8 mouse cellular contexts compared by ENCODE assay signal in the genomic region with DNA sequence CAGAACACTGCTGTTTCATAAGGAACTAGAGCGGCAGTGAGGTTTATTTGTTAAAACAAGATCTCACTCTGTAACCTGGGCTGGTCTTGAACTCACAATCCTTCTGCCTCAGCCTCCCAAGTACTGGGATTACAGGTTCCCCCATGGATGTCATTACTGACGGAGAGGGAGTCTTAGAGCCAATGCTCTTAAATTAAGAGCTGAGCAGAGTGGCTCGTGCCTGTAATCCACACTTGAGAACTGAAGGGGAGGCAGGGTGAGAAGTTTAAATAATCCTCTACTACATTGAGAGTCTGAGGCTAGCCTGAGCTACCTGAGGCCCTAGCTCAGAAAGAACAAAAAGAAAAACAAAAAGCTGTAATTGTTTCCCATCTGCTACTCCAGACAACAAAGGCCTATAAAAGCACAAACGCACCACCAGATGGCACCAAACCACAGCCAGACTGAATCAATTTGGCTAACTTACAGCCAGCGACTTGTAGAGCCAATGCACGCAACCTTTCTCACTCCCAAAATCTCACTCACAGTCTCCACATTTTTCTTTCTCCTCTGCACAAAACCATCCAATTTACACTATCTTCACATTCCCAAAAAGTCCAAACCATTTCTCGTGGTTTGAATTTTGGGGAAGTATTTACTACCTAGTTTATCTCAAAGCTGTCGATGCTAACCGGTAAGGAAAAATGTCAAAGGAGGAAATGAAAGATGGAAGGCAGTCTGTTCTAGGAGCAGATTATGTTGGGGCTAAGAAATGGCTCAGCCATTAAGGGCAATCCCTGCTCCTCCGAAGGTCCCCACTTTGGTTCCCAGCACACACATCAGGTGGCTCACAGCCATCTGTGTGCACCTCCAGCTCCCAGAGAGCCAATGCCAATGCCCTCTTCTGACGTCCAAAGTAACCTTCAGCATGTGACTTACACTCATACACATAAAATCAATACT. TPM values are rescaled to one million over a fixed set of nuclear protein-coding genes. Genes with fewer than 3 reads are reported as not detected.
DNase-seq lines count a peak whose midpoint lies in the region; ATAC-seq and TF ChIP-seq lines count a peak whose summit lies in the region.

No protein-coding gene starts in this region.

- TF ChIP-seq CTCF in cortical plate, adult 2 months (IDR thresholded peaks at IDR 0.05; ENCODE audit: extremely low read depth, insufficient read depth, low read length): peak; percentile 85

- H3K27me3 ChIP-seq in intestine, embryonic 14.5 days (replicated peaks; ENCODE audit: control insufficient read depth, insufficient read depth, low read length): no peaks in the 10 kb centered on the region
- no peaks in the 10 kb centered on the region for H3K27me3 ChIP-seq in intestine, embryonic 16.5 days (replicated peaks; ENCODE audit: control insufficient read depth, insufficient read depth, low read length)
- no peaks in the 10 kb centered on the region for H3K27me3 ChIP-seq in limb, embryonic 12.5 days

- no peak overlapping the region for H3K27ac ChIP-seq in intestine, embryonic 14.5 days (ENCODE audit: low read depth)
- no peak overlapping the region for H3K27ac ChIP-seq in intestine, embryonic 16.5 days (ENCODE audit: low read length)
- no peak overlapping the region for H3K27ac ChIP-seq in cortical plate, adult 2 months (ENCODE audit: insufficient read depth, low read length)
- H3K27ac ChIP-seq in limb, embryonic 12.5 days: 0 out of 2 replicates have a peak overlapping the region, but pooled peaks have one; percentile 37

- intact Hi-C loops in gastrocnemius, postnatal 14 days (cut with DNase I; ENCODE audit: low total_unique reads): loop anchor here (5.0 kb wide), 1 partner anchor 63 kb away; no protein-coding TSS in a partner anchor

- no peak overlapping the region for H3K9ac ChIP-seq in intestine, embryonic 14.5 days (ENCODE audit: low read length)
- H3K9ac ChIP-seq in intestine, embryonic 16.5 days (ENCODE audit: low read depth, low read length): no peak overlapping the region
- no peak overlapping the region for H3K9ac ChIP-seq in limb, embryonic 12.5 days (replicated peaks)

- no peak for ATAC-seq in intestine, embryonic 14.5 days (replicated peaks; ENCODE audit: low FRiP score, low TSS enrichment, low read depth)
- no peak for ATAC-seq in intestine, embryonic 16.5 days
- no peak for ATAC-seq in limb, embryonic 12.5 days (ENCODE audit: insufficient number of reproducible peaks, insufficient read depth, low FRiP score, low TSS enrichment, low read depth)

- H3K4me1 ChIP-seq in intestine, embryonic 14.5 days (replicated peaks; ENCODE audit: control insufficient read depth, insufficient read depth, low read length): no peaks in the 10 kb centered on the region
- no peaks in the 10 kb centered on the region for H3K4me1 ChIP-seq in intestine, embryonic 16.5 days (ENCODE audit: control insufficient read depth, insufficient read depth, low read length)
- no peaks in the 10 kb centered on the region for H3K4me1 ChIP-seq in cortical plate, adult 2 months (ENCODE audit: control insufficient read depth, insufficient read depth, low read length)
- no peaks in the 10 kb centered on the region for H3K4me1 ChIP-seq in limb, embryonic 12.5 days (replicated peaks)

- H3K4me2 ChIP-seq in intestine, embryonic 14.5 days (ENCODE audit: low read length): no peak overlapping the region
- no peak overlapping the region for H3K4me2 ChIP-seq in intestine, embryonic 16.5 days (ENCODE audit: low read depth, low read length)
- H3K4me2 ChIP-seq in limb, embryonic 12.5 days: no peak overlapping the region

- DNase-seq in intestine, embryonic 14.5 days (ENCODE audit: low spot score): peak; percentile 90
- DNase-seq in gastrocnemius, postnatal 14 days: peak; percentile 71
- DNase-seq in kidney, adult 8-10 months: peak; percentile 66 to 89
- DNase-seq in naive thymus-derived CD4-positive, alpha-beta T cell, adult 2 months (ENCODE audit: low read depth): peak; percentile 91
- DNase-seq in spleen, postnatal 4 days (ENCODE audit: low spot score in 2 of 2): peak; percentile 73 to 87

- 53% methylated on average over 11 of the region's 11 CpGs for WGBS in intestine, embryonic 14.5 days
- WGBS in intestine, embryonic 16.5 days: 55% methylated on average over 11 of the region's 11 CpGs
- 53% methylated on average over 11 of the region's 11 CpGs for WGBS in limb, embryonic 12.5 days

- no peaks in the 10 kb centered on the region; the same call in 1 of the 2 replicates for H3K36me3 ChIP-seq in intestine, embryonic 14.5 days (ENCODE audit: control insufficient read depth, insufficient read depth, low read length)
- H3K36me3 ChIP-seq in intestine, embryonic 16.5 days (ENCODE audit: control insufficient read depth, insufficient read depth, low read length): no peaks in the 10 kb centered on the region
- peaks cover 9% of the 10 kb centered on the region; the same call in 1 of the 2 replicates for H3K36me3 ChIP-seq in limb, embryonic 12.5 days

- H3K4me3 ChIP-seq in intestine, embryonic 14.5 days (ENCODE audit: low read depth, low read length): no peak overlapping the region
- no peak overlapping the region for H3K4me3 ChIP-seq in intestine, embryonic 16.5 days (ENCODE audit: low read length)
- no peak overlapping the region for H3K4me3 ChIP-seq in cortical plate, adult 2 months (ENCODE audit: insufficient read depth, low read length)
- H3K4me3 ChIP-seq in limb, embryonic 12.5 days (replicated peaks): no peak overlapping the region

- no peaks in the 10 kb centered on the region for H3K9me3 ChIP-seq in intestine, embryonic 14.5 days (ENCODE audit: control insufficient read depth, low read length)
- H3K9me3 ChIP-seq in intestine, embryonic 16.5 days (ENCODE audit: control insufficient read depth, low read length): no peaks in the 10 kb centered on the region
- no peaks in the 10 kb centered on the region for H3K9me3 ChIP-seq in limb, embryonic 12.5 days

- TF ChIP-seq POLR2A in cortical plate, adult 2 months (IDR thresholded peaks at IDR 0.05; ENCODE audit: extremely low read depth, insufficient read depth, low read length): no peak

RNA-seq across cellular contexts. Expression of gene Elf2, which starts 51.3 kb away (rescaled TPM):
- 57.4 and 65.1 TPM in 2 replicates for polyA plus RNA-seq in intestine, embryonic 14.5 days (2014; fragmentation: Nextera tagmentation; extraction: Ambion mirVana)
- polyA plus RNA-seq in intestine, embryonic 16.5 days (2015; fragmentation: Nextera tagmentation; extraction: Ambion mirVana): 43.4 and 53.5 TPM in 2 replicates
- polyA plus RNA-seq in cortical plate, adult 2 months (2012; rRNA removed): 25.9 and 26.8 TPM in 2 replicates
- total RNA-seq in gastrocnemius, postnatal 14 days (2021): 10 to 100 TPM; 43.5 to 43.6 TPM
- 56.6 and 59.3 TPM in 2 replicates for polyA plus RNA-seq in limb, embryonic 12.5 days (2016; fragmentation: Nextera tagmentation; extraction: Ambion mirVana)
